Mouse (Mus musculus) effector memory CD4-positive, alpha-beta T cell, adult 7 months (primary cell): ENCODE results near the gene Meig1. TPM values are rescaled to one million over a fixed set of nuclear protein-coding genes. Genes with fewer than 3 reads are reported as not detected.

Experiments used
- polyA plus RNA-seq: library from polyadenylated mRNA; unstranded; fragments of 100-300 nt; shearing (Covaris generic); gene quantifications from one replicate; pipeline ENCODE4 v1.2.1, GENCODE M21; 2017

Gene Meig1
- polyA plus RNA-seq = not detected

GRCm38 (mm10) chr2:3422548-3422947 lies at the start of gene Meig1:
Gene Meig1, minus strand, starts transcription at chr2:3422648.

GRCm38 (mm10) chr2:3423841-3424578 lies 1.6 kb upstream of the Meig1 start, which contains the start of gene Dclre1c:
Gene Dclre1c, plus strand, starts transcription at chr2:3424131.

GRCm38 (mm10) chr2:3397110-3397509 lies 25.3 kb downstream of the Meig1 start, which contains the start of gene Olah:
Gene Olah, minus strand, starts transcription at chr2:3397210.

Other genes with a start within 250 kb of the Meig1 start
- 20.0 TPM for gene Nmt2, start 138.4 kb downstream of the Meig1 start, polyA plus RNA-seq
- gene Rpp38, start 90.0 kb downstream of the Meig1 start, polyA plus RNA-seq = 19.7 TPM
- not detected for gene Acbd7, start 86.5 kb downstream of the Meig1 start, polyA plus RNA-seq
- gene Olah, start 25.4 kb downstream of the Meig1 start, polyA plus RNA-seq = not detected
- gene Dclre1c, start 1.5 kb upstream of the Meig1 start, polyA plus RNA-seq = 16.0 TPM
- 4.0 TPM for gene Suv39h2, start 52.4 kb upstream of the Meig1 start, polyA plus RNA-seq
- 4.1 TPM for gene Gm45902, start 90.1 kb upstream of the Meig1 start, polyA plus RNA-seq
- 72.5 TPM for gene Hspa14, start 90.2 kb upstream of the Meig1 start, polyA plus RNA-seq
- 0.62 TPM for gene Cdnf, start 90.4 kb upstream of the Meig1 start, polyA plus RNA-seq
- gene Fam107b, start 147.8 kb upstream of the Meig1 start, polyA plus RNA-seq = 540 TPM